Mouse (Mus musculus) forebrain, embryonic 16.5 days (tissue): ENCODE results near the gene Spon1. TPM values are rescaled to one million over a fixed set of nuclear protein-coding genes. Genes with fewer than 3 reads are reported as not detected.

Experiments
- ATAC-seq: fragments of 200-750 bp; cut with Nextera tagmentation; 2 replicates; pipeline ENCODE4 v1.8.0; 2017; ENCODE audit warnings: mild to moderate bottlenecking, moderate library complexity
- H3K27ac ChIP-seq: fragments of 300-500 bp; sonication (generic); 2 replicates; pipeline ENCODE4 v1.5.1; 2014; ENCODE audit warnings: low read length, control low read depth
- H3K27me3 ChIP-seq: fragments of 300-500 bp; sonication (generic); replicated peaks from 2 replicates; pipeline ENCODE4 v1.6.1; 2014; ENCODE audit warnings: low read length; ENCODE audit not compliant: control insufficient read depth, insufficient read depth
- H3K36me3 ChIP-seq: fragments of 300-500 bp; sonication (generic); 2 replicates; pipeline ENCODE4 v1.6.1; 2014; ENCODE audit not compliant: control insufficient read depth, insufficient read depth
- H3K4me1 ChIP-seq: fragments of 300-500 bp; sonication (generic); replicated peaks from 2 replicates; pipeline ENCODE4 v1.6.1; 2014; ENCODE audit warnings: low read length; ENCODE audit not compliant: control insufficient read depth, insufficient read depth
- H3K4me2 ChIP-seq: fragments of 300-500 bp; sonication (generic); 2 replicates; pipeline ENCODE4 v1.6.1; 2014; ENCODE audit warnings: mild to moderate bottlenecking, low read length, control low read depth
- H3K4me3 ChIP-seq: fragments of 300-500 bp; sonication (generic); replicated peaks from 2 replicates; pipeline ENCODE4 v1.5.1; 2014; ENCODE audit warnings: mild to moderate bottlenecking, low read length, control low read depth
- H3K9ac ChIP-seq: fragments of 300-500 bp; sonication (generic); replicated peaks from 2 replicates; pipeline ENCODE4 v1.6.1; 2014; ENCODE audit warnings: low read depth, low read length, control low read depth
- H3K9me3 ChIP-seq: fragments of 300-500 bp; sonication (generic); 2 replicates; pipeline ENCODE4 v1.6.1; 2016; ENCODE audit warnings: low read length; ENCODE audit not compliant: control insufficient read depth
- WGBS: fragments of 180-500 bp; shearing (Covaris S2); extraction: QIAGEN DNeasy Blood & Tissue Kit; methylation state at CpG from one replicate; pipeline ENCODE4 v1.1.7; 2014; 5-methylcytosine and 5-hydroxymethylcytosine counted together
- polyA plus RNA-seq: library from polyadenylated mRNA; unstranded; fragments of >200 nt; fragmentation: Nextera tagmentation; extraction: Ambion mirVana; gene quantifications from 2 replicates; pipeline ENCODE4 v1.2.1, GENCODE M21; 2015

The Spon1 gene
- polyA plus RNA-seq, 1 experiment from 2014 or later = 19.3 TPM

- Histone ChIP-seq H3K4me2 (no peak overlapping the region), H3K36me3 (no peaks in the 10 kb centered on the region), H3K9me3 (no peaks in the 10 kb centered on the region), H3K4me3 (no peak overlapping the region), H3K9ac (no peak overlapping the region), H3K4me1 (no peaks in the 10 kb centered on the region; the same call in 1 of the 2 replicates), H3K27me3 (no peaks in the 10 kb centered on the region), H3K27ac (no peak overlapping the region)
- no peak for ATAC-seq
- WGBS = 46% methylated on average over 13 of the region's 13 CpGs
Measured at GRCm38 (mm10) chr7:114071851-114072616, 306.2 kb downstream of the Spon1 start.

- H3K9ac ChIP-seq = no peak overlapping the region
- no peaks in the 10 kb centered on the region for H3K9me3 ChIP-seq
- no peak overlapping the region for H3K4me2 ChIP-seq
- WGBS = 78% methylated on average over 7 of the region's 7 CpGs
- no peak for ATAC-seq
- H3K36me3 ChIP-seq = no peaks in the 10 kb centered on the region
- no peaks in the 10 kb centered on the region for H3K27me3 ChIP-seq
- H3K4me3 ChIP-seq = no peak overlapping the region
- no peaks in the 10 kb centered on the region; the same call in 1 of the 2 replicates for H3K4me1 ChIP-seq
- H3K27ac ChIP-seq = no peak overlapping the region
Measured at GRCm38 (mm10) chr7:114074133-114074532, 308.3 kb downstream of the Spon1 start.

GRCm38 (mm10) chr7:114074595-114074994 lies 308.8 kb downstream of the Spon1 start:
- WGBS = 96% methylated on average over 2 of the region's 2 CpGs
- Histone ChIP-seq H3K27ac (no peak overlapping the region), H3K36me3 (no peaks in the 10 kb centered on the region), H3K4me2 (no peak overlapping the region), H3K4me1 (no peaks in the 10 kb centered on the region; the same call in 1 of the 2 replicates), H3K9me3 (no peaks in the 10 kb centered on the region), H3K27me3 (no peaks in the 10 kb centered on the region), H3K4me3 (no peak overlapping the region), H3K9ac (no peak overlapping the region)
- no peak for ATAC-seq

GRCm38 (mm10) chr7:114079343-114079742 lies 313.5 kb downstream of the Spon1 start:
- no peak overlapping the region for H3K4me3 ChIP-seq
- ATAC-seq = no peak
- WGBS = 95% methylated on average over 4 of the region's 4 CpGs

GRCm38 (mm10) chr7:114080250-114080649 lies 314.5 kb downstream of the Spon1 start:
- H3K27me3 ChIP-seq = no peaks in the 10 kb centered on the region
- H3K9ac ChIP-seq = no peak overlapping the region
- ATAC-seq = no peak
- 97% methylated on average over 5 of the region's 5 CpGs for WGBS
- no peaks in the 10 kb centered on the region for H3K4me1 ChIP-seq
- no peak overlapping the region for H3K27ac ChIP-seq
- no peaks in the 10 kb centered on the region for H3K36me3 ChIP-seq
- no peaks in the 10 kb centered on the region for H3K9me3 ChIP-seq
- no peak overlapping the region for H3K4me2 ChIP-seq
- no peak overlapping the region for H3K4me3 ChIP-seq

More at GRCm38 (mm10) chr7:114079343-114079742, 313.5 kb downstream of the Spon1 start:
- H3K4me1 ChIP-seq = no peaks in the 10 kb centered on the region
- no peaks in the 10 kb centered on the region for H3K27me3 ChIP-seq
- no peak overlapping the region for H3K9ac ChIP-seq
- H3K9me3 ChIP-seq = no peaks in the 10 kb centered on the region
- no peaks in the 10 kb centered on the region for H3K36me3 ChIP-seq
- H3K4me2 ChIP-seq = no peak overlapping the region
- no peak overlapping the region for H3K27ac ChIP-seq

- Histone ChIP-seq H3K4me1 (no peaks in the 10 kb centered on the region), H3K4me2 (no peak overlapping the region), H3K27ac (no peak overlapping the region), H3K9me3 (no peaks in the 10 kb centered on the region), H3K9ac (no peak overlapping the region), H3K4me3 (no peak overlapping the region), H3K27me3 (no peaks in the 10 kb centered on the region), H3K36me3 (no peaks in the 10 kb centered on the region)
- no peak for ATAC-seq
- 80% methylated on average over 21 of the region's 21 CpGs for WGBS
Measured at GRCm38 (mm10) chr7:114081633-114082420, 316.0 kb downstream of the Spon1 start.

- WGBS = 64% methylated on average over 2 of the region's 2 CpGs
- Histone ChIP-seq H3K9me3 (no peaks in the 10 kb centered on the region), H3K4me1 (no peaks in the 10 kb centered on the region; the same call in 1 of the 2 replicates), H3K27ac (no peak overlapping the region), H3K36me3 (no peaks in the 10 kb centered on the region), H3K4me3 (no peak overlapping the region), H3K27me3 (no peaks in the 10 kb centered on the region), H3K4me2 (no peak overlapping the region), H3K9ac (no peak overlapping the region)
- no peak for ATAC-seq
Measured at GRCm38 (mm10) chr7:114083088-114083487, 317.3 kb downstream of the Spon1 start.

GRCm38 (mm10) chr7:114083760-114084159 lies 318.0 kb downstream of the Spon1 start:
- 70% methylated on average over 3 of the region's 3 CpGs for WGBS
- H3K4me3 ChIP-seq = no peak overlapping the region
- no peak overlapping the region for H3K27ac ChIP-seq
- no peaks in the 10 kb centered on the region for H3K9me3 ChIP-seq
- no peaks in the 10 kb centered on the region for H3K27me3 ChIP-seq
- no peaks in the 10 kb centered on the region; the same call in 1 of the 2 replicates for H3K4me1 ChIP-seq
- H3K36me3 ChIP-seq = no peaks in the 10 kb centered on the region
- H3K4me2 ChIP-seq = no peak overlapping the region
- ATAC-seq = no peak
- no peak overlapping the region for H3K9ac ChIP-seq

GRCm38 (mm10) chr7:114086021-114086710 lies 320.4 kb downstream of the Spon1 start:
- no peaks in the 10 kb centered on the region for H3K36me3 ChIP-seq
- no peak for ATAC-seq
- 85% methylated on average over 6 of the region's 6 CpGs for WGBS

More at GRCm38 (mm10) chr7:114086021-114086710, 320.4 kb downstream of the Spon1 start:
- H3K9me3 ChIP-seq = no peaks in the 10 kb centered on the region
- H3K4me3 ChIP-seq = no peak overlapping the region
- H3K4me2 ChIP-seq = no peak overlapping the region
- H3K4me1 ChIP-seq = no peaks in the 10 kb centered on the region; the same call in 1 of the 2 replicates
- no peaks in the 10 kb centered on the region for H3K27me3 ChIP-seq
- H3K9ac ChIP-seq = no peak overlapping the region
- no peak overlapping the region for H3K27ac ChIP-seq
